Mouse (Mus musculus): ENCODE measurements around the gene Prdm13.

The Prdm13 gene

GRCm38 (mm10) chr4:21685595-21686091 is at the start of gene Prdm13:
TSS of gene Prdm13 (minus strand) at chr4:21685963.
- no peak for DNase-seq (ENCODE audit: low spot score)

GRCm38 (mm10) chr4:21727615-21728165 is 41.9 kb upstream of the Prdm13 start, which contains the start of gene Ccnc:
TSS of gene Ccnc (plus strand) at chr4:21727701.
- peak; percentile 88 for DNase-seq (ENCODE audit: low spot score)

DNA sequence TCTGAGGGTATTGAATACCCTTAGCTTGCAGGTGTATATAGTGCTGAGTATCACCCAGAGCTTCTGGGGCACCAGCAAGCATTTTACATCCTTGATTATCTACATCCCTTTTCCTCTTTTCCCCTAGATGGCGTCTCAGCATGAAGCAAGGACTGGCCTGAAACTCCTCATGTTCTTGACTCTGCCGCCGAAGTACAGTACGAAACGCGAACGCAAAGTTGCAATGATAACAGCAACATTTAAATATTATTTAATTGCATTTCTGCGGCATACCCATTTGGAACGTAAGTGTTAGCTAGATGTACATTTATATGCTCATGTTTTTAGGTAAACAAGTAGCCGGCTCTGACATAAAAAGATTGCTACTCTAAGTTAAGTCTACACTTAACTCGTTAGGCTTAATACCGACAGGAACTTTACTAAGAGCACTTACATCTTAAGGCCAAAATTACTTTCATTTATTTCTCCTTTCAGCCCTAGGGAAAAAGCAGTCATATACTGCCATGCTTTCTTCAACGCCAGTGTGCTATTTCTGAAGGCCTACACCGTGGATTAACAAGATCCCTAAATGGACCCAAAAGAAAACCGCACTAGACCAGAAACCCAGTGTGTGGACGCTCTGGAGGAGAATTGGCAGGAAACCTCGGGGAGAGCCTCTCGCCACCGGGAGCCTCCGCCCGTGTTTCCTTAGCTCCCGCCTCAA is 41.3 kb upstream of the Prdm13 start:
- peak; percentile 50 for DNase-seq (ENCODE audit: low spot score)

DNA sequence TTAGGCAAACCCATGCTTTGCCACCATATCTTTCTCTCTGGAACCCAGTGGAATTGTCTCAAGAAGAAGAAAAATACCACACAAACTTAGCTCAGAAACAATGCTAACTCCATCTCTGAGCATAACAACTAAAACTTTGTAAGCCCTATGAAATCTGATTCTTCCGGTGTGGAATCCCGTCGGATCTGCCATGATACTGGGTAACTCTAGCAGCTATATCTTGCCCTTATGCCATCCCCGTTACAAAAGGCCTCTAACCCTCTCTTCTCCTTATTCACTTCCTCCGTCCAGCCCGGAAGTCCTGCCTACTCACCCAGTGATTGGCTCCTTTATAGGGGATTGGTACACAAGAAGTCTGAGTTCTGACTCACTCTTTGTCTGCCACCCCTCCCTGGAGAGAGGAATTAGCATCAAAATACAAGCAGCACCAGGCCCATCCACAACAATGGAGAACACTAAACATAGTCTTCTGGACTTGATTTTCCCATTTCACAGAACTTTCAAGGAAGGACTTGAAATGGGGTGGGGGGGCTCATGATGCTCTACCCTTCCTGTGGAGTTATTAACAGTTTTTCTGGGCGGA is 37.1 kb upstream of the Prdm13 start:
- DNase-seq (ENCODE audit: low spot score) = no peak

- peak; percentile 21 for DNase-seq (ENCODE audit: low spot score)
Measured at GRCm38 (mm10) chr4:21712147-21712546, 26.4 kb upstream of the Prdm13 start.

- DNase-seq (ENCODE audit: low spot score) = no peak
Measured at GRCm38 (mm10) chr4:21705046-21705445, 19.3 kb upstream of the Prdm13 start.

DNA sequence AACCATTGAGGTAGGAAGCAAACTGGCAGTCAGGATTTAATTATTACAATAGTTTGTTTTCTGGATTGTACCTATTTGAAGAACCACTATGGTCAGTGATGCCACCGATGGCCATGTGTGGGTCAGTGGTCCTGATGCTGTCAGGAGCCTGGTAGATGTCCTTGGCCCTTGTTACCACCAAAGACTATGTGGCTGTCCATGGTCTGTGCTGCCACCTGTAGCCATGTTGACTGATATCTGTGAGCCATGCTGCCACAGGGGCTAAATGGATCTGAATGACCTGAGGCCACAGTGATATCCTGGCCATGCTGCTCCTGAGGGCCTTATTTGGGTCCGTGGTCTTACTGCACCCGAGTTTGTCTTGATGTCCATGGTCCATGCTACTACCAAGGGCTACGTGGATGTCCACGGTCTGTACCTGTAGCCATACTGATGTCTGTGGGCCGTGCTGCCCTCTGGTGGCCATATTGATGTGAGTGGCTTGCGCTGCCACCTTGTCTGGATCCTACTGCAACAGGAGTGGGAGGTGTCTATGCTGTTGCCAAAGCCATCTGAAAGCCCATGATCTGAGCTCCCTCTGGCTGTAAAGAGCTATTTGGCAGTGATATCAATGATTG is 10.0 kb upstream of the Prdm13 start:
- peak; percentile 33 for DNase-seq (ENCODE audit: low spot score)

DNA sequence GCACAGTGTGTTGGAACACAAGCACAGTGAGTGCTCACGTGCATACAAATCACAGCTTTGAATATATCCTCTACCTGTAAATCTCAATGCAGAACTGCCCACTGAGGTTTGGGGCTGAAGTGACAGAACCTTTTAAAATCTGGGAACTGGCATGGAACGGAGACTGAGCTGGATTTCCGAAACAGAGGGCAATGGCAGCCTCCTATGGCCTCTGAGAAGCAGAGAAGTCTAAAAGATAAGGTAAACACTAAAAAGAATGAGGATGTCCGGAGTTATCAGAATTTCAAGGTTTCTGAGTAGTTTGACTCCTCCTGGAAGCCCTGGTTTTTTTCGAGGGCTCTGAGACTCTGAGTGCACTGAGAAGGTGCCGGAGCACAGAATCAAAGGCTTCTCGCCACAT is 4.5 kb upstream of the Prdm13 start:
- DNase-seq (ENCODE audit: low spot score) = no peak

GRCm38 (mm10) chr4:21689492-21689941 is 3.8 kb upstream of the Prdm13 start:
- DNase-seq (ENCODE audit: low spot score) = no peak

DNA sequence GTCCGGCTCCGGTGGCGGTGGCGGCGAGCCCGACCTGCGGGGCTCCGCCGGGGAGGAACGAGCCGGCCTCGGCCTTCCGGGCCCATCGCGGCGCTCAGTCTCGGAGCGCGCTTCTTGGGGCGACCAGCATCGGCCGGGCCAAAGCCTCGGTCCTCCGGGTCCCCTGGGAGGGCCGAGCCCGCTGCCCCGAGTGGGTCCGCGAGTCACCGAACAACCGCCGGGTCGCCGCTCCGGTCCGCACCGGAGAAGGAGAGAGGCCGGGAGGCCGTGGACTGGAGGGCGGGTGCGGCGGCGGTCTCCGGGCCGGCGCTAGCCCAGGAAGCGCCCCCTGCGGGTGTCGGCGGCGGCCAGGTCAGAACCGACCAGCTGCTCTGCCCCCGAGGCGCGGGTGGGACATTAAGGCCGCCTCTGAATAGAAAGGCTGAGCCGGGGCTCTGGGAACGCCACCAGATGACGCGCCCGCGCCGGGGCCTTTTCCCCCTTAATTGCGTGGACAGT is 3.0 kb upstream of the Prdm13 start:
- DNase-seq (ENCODE audit: low spot score) = no peak

- DNase-seq (ENCODE audit: low spot score) = no peak
Measured at GRCm38 (mm10) chr4:21687783-21688702, 2.3 kb upstream of the Prdm13 start.

DNA sequence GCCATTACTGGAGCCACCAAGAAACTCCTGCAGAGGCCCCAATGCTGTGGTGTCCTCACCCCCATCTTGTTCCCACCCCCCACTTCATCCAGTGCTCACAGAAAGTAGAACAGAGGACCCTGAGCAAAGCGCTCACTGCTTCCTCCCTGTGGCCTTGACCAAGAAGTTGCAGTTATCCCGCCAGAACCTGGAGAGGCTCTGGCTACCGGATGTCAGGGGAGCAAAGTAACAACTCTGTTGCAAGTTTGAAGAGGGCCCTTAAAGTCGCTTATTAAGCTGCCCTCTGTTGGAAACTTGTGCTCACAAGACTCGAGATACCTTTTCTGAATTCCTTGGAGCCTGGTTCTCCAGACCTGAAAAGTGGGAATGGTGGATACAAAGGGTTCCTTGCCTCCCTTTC is 1.2 kb upstream of the Prdm13 start:
- DNase-seq (ENCODE audit: low spot score) = no peak

DNA sequence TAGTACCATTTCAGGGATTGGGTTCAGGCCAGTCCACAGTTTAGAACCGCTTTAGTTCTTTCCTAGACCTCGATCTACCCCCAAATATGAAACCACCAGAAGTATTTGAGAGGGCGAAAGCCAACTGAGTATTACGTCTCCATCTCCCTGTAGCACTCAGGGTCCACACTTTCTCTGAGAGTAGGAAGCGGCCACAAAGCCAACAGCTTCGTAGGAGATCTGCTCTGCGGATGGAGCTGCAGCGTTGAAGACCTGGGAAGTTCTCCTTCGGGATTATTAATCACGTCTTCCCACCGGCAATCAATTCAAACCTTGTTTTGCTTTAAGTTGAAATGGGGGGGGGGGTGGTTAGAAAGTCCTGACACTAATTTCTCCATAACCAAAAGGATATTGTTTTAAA is 653 bp upstream of the Prdm13 start:
- no peak for DNase-seq (ENCODE audit: low spot score)

DNA sequence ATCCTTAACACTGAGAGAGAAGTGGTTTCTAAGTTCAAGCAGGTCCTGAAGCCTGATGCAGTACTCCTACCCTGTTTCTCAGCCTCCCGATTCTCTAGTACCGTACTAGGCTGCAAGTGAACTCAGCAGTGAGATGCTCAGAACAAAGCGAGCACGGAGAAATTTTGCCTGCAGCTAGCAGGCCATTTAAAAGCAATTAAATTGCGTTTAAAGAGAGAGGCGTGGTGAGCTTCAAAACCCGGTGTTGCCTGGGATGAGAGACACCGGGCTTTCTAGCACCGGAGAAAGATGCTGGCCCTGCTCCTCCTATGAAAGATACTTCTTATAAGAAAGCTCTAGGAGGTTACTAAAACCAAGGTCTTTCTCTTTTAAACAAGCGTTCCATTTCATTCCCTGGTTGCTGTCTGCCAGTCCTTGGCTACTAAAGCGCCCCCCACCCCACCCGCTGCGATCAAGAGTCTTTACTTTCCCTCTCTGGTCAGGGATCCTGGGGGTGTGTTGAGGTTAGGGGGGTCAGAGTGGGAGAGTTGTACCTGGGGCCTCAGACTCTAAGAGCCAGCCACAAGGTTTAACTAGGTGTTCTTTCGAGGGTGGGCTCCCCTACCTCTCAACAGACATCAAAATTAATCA is 1.3 kb downstream of the Prdm13 start:
- DNase-seq (ENCODE audit: low spot score) = no peak

DNA sequence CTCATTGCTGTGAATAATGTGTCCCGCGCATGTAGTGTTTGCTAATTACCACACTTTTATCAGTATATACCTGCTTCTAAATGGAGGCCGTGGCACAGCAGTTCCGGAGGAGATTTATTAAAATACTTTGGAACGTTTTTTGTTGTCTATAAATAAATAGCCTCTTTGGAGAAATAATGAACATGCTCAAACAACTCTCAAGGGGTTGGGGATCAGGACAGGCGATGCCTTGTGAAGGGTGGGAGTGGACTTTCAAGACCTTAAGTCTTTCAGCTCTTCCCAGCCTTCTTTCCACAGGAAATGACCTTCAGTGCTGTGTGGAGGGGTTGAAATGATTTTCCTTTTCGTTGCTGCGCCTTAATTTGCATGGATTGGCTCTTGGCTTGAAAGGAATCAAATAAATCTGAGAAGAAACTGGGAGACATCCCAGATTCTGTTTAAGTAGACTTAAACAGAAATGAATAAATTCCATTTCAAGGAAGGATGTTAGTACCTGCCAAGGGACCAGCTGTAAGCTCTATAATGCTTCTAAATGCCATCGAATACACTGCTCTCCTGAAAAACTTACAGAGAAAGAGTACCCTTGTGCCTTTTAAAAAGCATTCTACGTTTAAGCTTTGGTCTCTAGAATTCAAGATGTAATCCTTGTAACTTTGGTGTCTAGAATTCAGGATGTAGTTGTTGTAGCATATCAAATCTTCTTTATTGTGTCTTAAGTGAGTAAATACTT is 3.2 kb downstream of the Prdm13 start:
- DNase-seq (ENCODE audit: low spot score) = no peak

GRCm38 (mm10) chr4:21680971-21681370 is 4.8 kb downstream of the Prdm13 start:
- DNase-seq (ENCODE audit: low spot score) = no peak

GRCm38 (mm10) chr4:21679624-21680480 is 5.9 kb downstream of the Prdm13 start:
- no peak for DNase-seq (ENCODE audit: low spot score)

DNA sequence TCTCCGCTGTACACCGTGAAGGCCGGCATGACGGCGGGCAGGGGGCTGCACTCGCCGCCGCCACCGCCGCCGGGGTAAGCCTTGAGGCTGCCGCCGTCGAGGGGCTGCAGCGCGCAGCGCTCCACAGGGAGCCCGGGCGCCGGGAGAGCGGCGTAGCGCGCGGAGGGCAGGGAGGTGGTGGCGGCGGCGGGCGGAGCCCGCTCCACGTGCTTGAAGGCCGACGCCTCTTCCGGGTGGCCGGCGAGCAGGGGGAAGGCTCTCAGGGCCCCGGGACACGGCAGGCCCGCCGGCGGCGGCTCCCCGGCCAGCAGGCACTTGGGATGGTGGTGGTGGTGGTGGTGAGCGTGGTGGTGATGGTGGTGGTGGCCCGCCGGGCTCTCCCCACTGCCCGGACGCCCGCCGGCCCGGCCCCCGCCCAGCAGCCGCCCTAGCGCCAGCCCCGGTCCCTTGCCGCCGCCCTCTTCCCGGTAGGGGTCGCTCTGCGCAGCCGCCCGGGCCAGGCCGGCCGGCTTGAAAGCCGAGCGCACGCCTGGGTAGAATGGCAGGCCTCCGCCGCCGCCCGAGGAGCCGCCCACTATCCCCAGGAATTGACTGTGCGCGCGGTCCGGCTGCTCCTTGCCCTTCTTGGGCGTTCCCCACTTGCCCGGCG is 6.7 kb downstream of the Prdm13 start:
- DNase-seq (ENCODE audit: low spot score) = no peak
